Comparison of ENCODE assay signal across 23 mouse cellular contexts in genomic region chr2:93193806-93194205, GRCm38 (mm10). TPM values are rescaled to one million over a fixed set of nuclear protein-coding genes. Genes with fewer than 3 reads are reported as not detected.
DNase-seq lines count a peak whose midpoint lies in the region; ATAC-seq lines count a peak whose summit lies in the region.
"Had no signal": no experiment of that assay in that cellular context is flagged by ENCODE, and none has a peak within 500 bp of the region (broad histone marks: within the 10 kb centered on the region; RNA-seq: fewer than 3 reads in every experiment).

No protein-coding gene starts in this region.

- ATAC-seq in forebrain, embryonic 16.5 days, result no peak
- no peak for ATAC-seq in hindbrain, embryonic 13.5 days (ENCODE audit: low FRiP score)
- ATAC-seq in hindbrain, embryonic 11.5 days (ENCODE audit: low FRiP score), result no peak
- ATAC-seq in neural tube, embryonic 12.5 days (ENCODE audit: low FRiP score, low read depth), result no peak
- ATAC-seq in neural tube, embryonic 15.5 days (ENCODE audit: low FRiP score), result no peak
- ATAC-seq in kidney, embryonic 15.5 days (replicated peaks; ENCODE audit: low FRiP score), result no peak
- ATAC-seq: intestine, embryonic 15.5 days; liver, embryonic 12.5 days; liver, postnatal 0 days had no signal

- H3K4me2 ChIP-seq in forebrain, embryonic 16.5 days (ENCODE audit: low read length), result no peak overlapping the region
- no peak overlapping the region; the same call in 1 of the 2 replicates for H3K4me2 ChIP-seq in hindbrain, embryonic 13.5 days
- H3K4me2 ChIP-seq in hindbrain, embryonic 11.5 days (replicated peaks; ENCODE audit: low read depth, low read length), result no peak overlapping the region
- H3K4me2 ChIP-seq in neural tube, embryonic 12.5 days (replicated peaks), result peak overlapping the region; percentile 25
- H3K4me2 ChIP-seq in neural tube, embryonic 15.5 days, result no peak overlapping the region
- H3K4me2 ChIP-seq in kidney, embryonic 15.5 days, result no peak overlapping the region
- H3K4me2 ChIP-seq: embryonic facial prominence, embryonic 15.5 days; hindbrain, embryonic 14.5 days; intestine, embryonic 15.5 days; liver, embryonic 12.5 days had no signal

- peak overlapping the region; percentile 57 for H3K27ac ChIP-seq in forebrain, embryonic 10.5 days
- no peak overlapping the region for H3K27ac ChIP-seq in forebrain, embryonic 16.5 days (ENCODE audit: low read length)
- no peak overlapping the region for H3K27ac ChIP-seq in hindbrain, embryonic 13.5 days
- H3K27ac ChIP-seq in hindbrain, embryonic 11.5 days (ENCODE audit: low read depth, low read length), result no peak overlapping the region
- no peak overlapping the region for H3K27ac ChIP-seq in neural tube, embryonic 12.5 days
- H3K27ac ChIP-seq in neural tube, embryonic 15.5 days (replicated peaks), result no peak overlapping the region
- no peak overlapping the region for H3K27ac ChIP-seq in kidney, embryonic 15.5 days
- H3K27ac ChIP-seq: embryonic facial prominence, embryonic 15.5 days; hindbrain, embryonic 14.5 days; intestine, embryonic 15.5 days; kidney, postnatal 0 days; liver, embryonic 12.5 days had no signal

- H3K4me3 ChIP-seq in forebrain, embryonic 10.5 days, result no peak overlapping the region
- no peak overlapping the region for H3K4me3 ChIP-seq in forebrain, embryonic 16.5 days (replicated peaks; ENCODE audit: low read length)
- no peak overlapping the region for H3K4me3 ChIP-seq in hindbrain, embryonic 13.5 days
- no peak overlapping the region for H3K4me3 ChIP-seq in hindbrain, embryonic 11.5 days (ENCODE audit: low read depth, low read length)
- no peak overlapping the region for H3K4me3 ChIP-seq in neural tube, embryonic 12.5 days
- no peak overlapping the region for H3K4me3 ChIP-seq in neural tube, embryonic 15.5 days (replicated peaks)
- H3K4me3 ChIP-seq in kidney, embryonic 15.5 days (replicated peaks), result no peak overlapping the region
- H3K4me3 ChIP-seq: embryonic facial prominence, embryonic 15.5 days; intestine, embryonic 15.5 days; liver, embryonic 12.5 days had no signal

- no peak for DNase-seq in forebrain, embryonic 10.5 days (ENCODE audit: extremely low spot score, low spot score)
- DNase-seq in hindbrain, embryonic 11.5 days (ENCODE audit: low spot score), result no peak
- DNase-seq in thymus, postnatal 10 days (ENCODE audit: low spot score in 2 of 2), result peak; percentile 29 to 40
- DNase-seq: adrenal gland, adult 8-10 months; cerebellum, adult 2 months; cerebellum, postnatal 14 days; gastrocnemius, postnatal 10 days; heart, postnatal 14 days; kidney, adult 2 months; kidney, postnatal 4 days; liver, postnatal 0 days; lung, postnatal 36 days; spleen, adult 18-20 months had no signal

- peaks cover 11% of the 10 kb centered on the region for H3K27me3 ChIP-seq in forebrain, embryonic 10.5 days (ENCODE audit: poor library complexity, severe bottlenecking)
- no peaks in the 10 kb centered on the region for H3K27me3 ChIP-seq in forebrain, embryonic 16.5 days (replicated peaks; ENCODE audit: control insufficient read depth, insufficient read depth, low read length)
- no peaks in the 10 kb centered on the region for H3K27me3 ChIP-seq in hindbrain, embryonic 13.5 days
- no peaks in the 10 kb centered on the region for H3K27me3 ChIP-seq in hindbrain, embryonic 11.5 days (ENCODE audit: control insufficient read depth, insufficient read depth, low read length)
- H3K27me3 ChIP-seq in neural tube, embryonic 12.5 days (replicated peaks), result no peaks in the 10 kb centered on the region
- H3K27me3 ChIP-seq in neural tube, embryonic 15.5 days (replicated peaks), result no peaks in the 10 kb centered on the region
- no peaks in the 10 kb centered on the region for H3K27me3 ChIP-seq in kidney, embryonic 15.5 days
- H3K27me3 ChIP-seq: embryonic facial prominence, embryonic 15.5 days; intestine, embryonic 15.5 days had no signal

- peaks cover 72% of the 10 kb centered on the region for H3K4me1 ChIP-seq in forebrain, embryonic 10.5 days
- peaks cover 50% of the 10 kb centered on the region for H3K4me1 ChIP-seq in forebrain, embryonic 16.5 days (replicated peaks; ENCODE audit: control insufficient read depth, insufficient read depth, low read length)
- peaks cover 92% of the 10 kb centered on the region for H3K4me1 ChIP-seq in hindbrain, embryonic 13.5 days (replicated peaks)
- H3K4me1 ChIP-seq in hindbrain, embryonic 11.5 days (replicated peaks; ENCODE audit: control insufficient read depth, insufficient read depth, low read length), result peaks cover 40% of the 10 kb centered on the region
- peaks cover 84% of the 10 kb centered on the region for H3K4me1 ChIP-seq in neural tube, embryonic 12.5 days
- H3K4me1 ChIP-seq in neural tube, embryonic 15.5 days, result peaks cover 72% of the 10 kb centered on the region
- H3K4me1 ChIP-seq in kidney, embryonic 15.5 days, result peaks cover 57% of the 10 kb centered on the region

- H3K9ac ChIP-seq in forebrain, embryonic 16.5 days (replicated peaks; ENCODE audit: low read depth, low read length), result no peak overlapping the region
- H3K9ac ChIP-seq in hindbrain, embryonic 13.5 days, result 0 out of 2 replicates have a peak overlapping the region, but pooled peaks have one; percentile 26
- no peak overlapping the region for H3K9ac ChIP-seq in hindbrain, embryonic 11.5 days (ENCODE audit: low read depth, low read length)
- no peak overlapping the region for H3K9ac ChIP-seq in neural tube, embryonic 12.5 days
- no peak overlapping the region for H3K9ac ChIP-seq in neural tube, embryonic 15.5 days (replicated peaks)
- H3K9ac ChIP-seq in kidney, embryonic 15.5 days, result no peak overlapping the region
- H3K9ac ChIP-seq: embryonic facial prominence, embryonic 15.5 days; intestine, embryonic 15.5 days; liver, embryonic 12.5 days; liver, postnatal 0 days had no signal

- 69% methylated on average over 4 of the region's 4 CpGs for WGBS in forebrain, embryonic 10.5 days
- 70% methylated on average over 4 of the region's 4 CpGs for WGBS in forebrain, embryonic 16.5 days
- whole genome bisulfite sequencing in hindbrain, embryonic 13.5 days, result 49% methylated on average over 4 of the region's 4 CpGs
- 50% methylated on average over 4 of the region's 4 CpGs for WGBS in hindbrain, embryonic 11.5 days
- 58% methylated on average over 4 of the region's 4 CpGs for WGBS in neural tube, embryonic 12.5 days
- WGBS in neural tube, embryonic 15.5 days, result 60% methylated on average over 4 of the region's 4 CpGs
- 43% methylated on average over 4 of the region's 4 CpGs for WGBS in kidney, embryonic 15.5 days

- peaks cover 28% of the 10 kb centered on the region for H3K36me3 ChIP-seq in forebrain, embryonic 10.5 days (replicated peaks)
- H3K36me3 ChIP-seq in forebrain, embryonic 16.5 days (ENCODE audit: control insufficient read depth, insufficient read depth), result no peaks in the 10 kb centered on the region
- peaks cover 10% of the 10 kb centered on the region for H3K36me3 ChIP-seq in hindbrain, embryonic 13.5 days
- H3K36me3 ChIP-seq in hindbrain, embryonic 11.5 days (ENCODE audit: control insufficient read depth, insufficient read depth, low read length), result peaks cover 2% of the 10 kb centered on the region; the same call in 1 of the 2 replicates
- H3K36me3 ChIP-seq in neural tube, embryonic 12.5 days, result peaks cover 18% of the 10 kb centered on the region
- H3K36me3 ChIP-seq in neural tube, embryonic 15.5 days, result no peaks in the 10 kb centered on the region
- H3K36me3 ChIP-seq in kidney, embryonic 15.5 days, result no peaks in the 10 kb centered on the region
- H3K36me3 ChIP-seq: embryonic facial prominence, embryonic 15.5 days; intestine, embryonic 15.5 days; liver, embryonic 12.5 days had no signal

- no peaks in the 10 kb centered on the region for H3K9me3 ChIP-seq in forebrain, embryonic 10.5 days
- H3K9me3 ChIP-seq in forebrain, embryonic 16.5 days (ENCODE audit: control insufficient read depth, low read length), result no peaks in the 10 kb centered on the region
- H3K9me3 ChIP-seq in hindbrain, embryonic 13.5 days, result no peaks in the 10 kb centered on the region
- no peaks in the 10 kb centered on the region for H3K9me3 ChIP-seq in hindbrain, embryonic 11.5 days (ENCODE audit: control insufficient read depth, low read length)
- H3K9me3 ChIP-seq in neural tube, embryonic 12.5 days, result no peaks in the 10 kb centered on the region
- no peaks in the 10 kb centered on the region for H3K9me3 ChIP-seq in neural tube, embryonic 15.5 days (replicated peaks)
- no peaks in the 10 kb centered on the region for H3K9me3 ChIP-seq in kidney, embryonic 15.5 days (replicated peaks)
- H3K9me3 ChIP-seq: embryonic facial prominence, embryonic 15.5 days; intestine, embryonic 15.5 days; liver, embryonic 12.5 days had no signal

RNA-seq across cellular contexts. Expression of gene Trp53i11, which starts 6.5 kb away (rescaled TPM):
- 74.4 and 77.0 TPM in 2 replicates for polyA plus RNA-seq in forebrain, embryonic 10.5 days (2016; fragmentation: Nextera tagmentation; extraction: Ambion mirVana)
- 107 and 110 TPM in 2 replicates for polyA plus RNA-seq in forebrain, embryonic 16.5 days (2015; fragmentation: Nextera tagmentation; extraction: Ambion mirVana)
- polyA plus RNA-seq in hindbrain, embryonic 13.5 days (2015; fragmentation: Nextera tagmentation; extraction: Ambion mirVana), result 109 and 110 TPM in 2 replicates
- polyA plus RNA-seq in hindbrain, embryonic 11.5 days (2014; fragmentation: Nextera tagmentation; extraction: Ambion mirVana), result 204 and 221 TPM in 2 replicates
- polyA plus RNA-seq in neural tube, embryonic 12.5 days (2016; fragmentation: Nextera tagmentation; extraction: Ambion mirVana), result 144 and 230 TPM in 2 replicates
- polyA plus RNA-seq in neural tube, embryonic 15.5 days (2015; fragmentation: Nextera tagmentation; extraction: Ambion mirVana), result 55.6 and 67.3 TPM in 2 replicates
- 36.1 and 42.1 TPM in 2 replicates for polyA plus RNA-seq in kidney, embryonic 15.5 days (2015; fragmentation: Nextera tagmentation; extraction: Ambion mirVana)

Comparison
In these comparisons a context has a peak if more than half of its experiments do, and no peak if none do; other contexts are left out.
1. DNase-seq: peak in thymus, postnatal 10 days (2 of 2); none in forebrain, embryonic 10.5 days (single experiment) and hindbrain, embryonic 11.5 days (single experiment).